Mouse (Mus musculus) olfactory bulb, adult 2 months (tissue): ENCODE measurements around the gene Pla2g2e.

Experiments used
- CTCF ChIP-seq: fragments of 200-500 bp; IDR thresholded peaks from 2 replicates; pipeline ENCODE4 v1.5.1; 2012; ENCODE audit warnings: low read depth, mild to moderate bottlenecking, low read length, moderate library complexity; ENCODE audit not compliant: insufficient read depth
- POLR2A ChIP-seq: fragments of 200-500 bp; IDR thresholded peaks from 2 replicates; pipeline ENCODE4 v1.6.1; 2012; ENCODE audit warnings: mild to moderate bottlenecking, low read depth, low read length, moderate library complexity; ENCODE audit not compliant: insufficient read depth

DNA sequence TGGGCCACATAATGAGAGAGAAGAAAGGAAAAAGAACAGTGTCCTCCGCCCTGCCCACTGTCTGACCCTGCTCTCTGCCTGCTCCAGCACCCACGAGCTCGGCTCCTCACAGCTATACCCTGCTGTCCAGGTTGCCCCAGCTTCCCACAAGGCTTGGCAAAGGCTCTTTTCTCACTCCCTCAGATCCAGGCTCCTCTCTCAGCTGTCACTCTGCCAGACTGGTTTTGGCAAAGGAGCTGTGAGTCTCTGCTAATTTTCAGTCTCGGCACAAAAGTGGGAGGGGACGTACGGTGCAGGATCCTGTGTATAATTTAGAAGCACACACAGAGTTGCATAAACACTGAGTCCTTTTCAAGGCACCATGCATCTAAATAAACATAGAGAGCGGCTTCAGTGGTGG, 36.4 kb upstream of the Pla2g2e start:
- no peak for TF ChIP-seq POLR2A
- no peak for TF ChIP-seq CTCF
